Mouse (Mus musculus) ES-E14 (cell line): Measurements from ENCODE around the gene Fam83g. TPM values are rescaled to one million over a fixed set of nuclear protein-coding genes. Genes with fewer than 3 reads are reported as not detected.

Source experiments
- DNase-seq: peaks from one replicate; pipeline ENCODE4 v3.0.0-alpha.2; 2013; ENCODE audit warnings: low read depth, low spot score
- H3K27ac ChIP-seq: 2 replicates; pipeline ENCODE4 v1.5.1; 2012; ENCODE audit warnings: low read depth, mild to moderate bottlenecking, low read length, moderate library complexity, mixed read lengths; ENCODE audit not compliant: poor library complexity, insufficient read depth, severe bottlenecking
- H3K36me3 ChIP-seq: 2 replicates; pipeline ENCODE4 v1.6.1; 2012; ENCODE audit warnings: mild to moderate bottlenecking, low read length, moderate library complexity, mixed read lengths; ENCODE audit not compliant: control insufficient read depth, poor library complexity, insufficient read depth, severe bottlenecking
- H3K4me1 ChIP-seq, 2 experiments: fragments of 150-350 bp in 1 of 2; sonication (generic) in 1 of 2; 2 replicates each; pipeline ENCODE4 v1.6.1; 2012; ENCODE audit warnings: low read length in 2 of 2, mild to moderate bottlenecking in 1 of 2, mixed read lengths in 1 of 2; ENCODE audit not compliant: control insufficient read depth in 2 of 2, insufficient read depth in 2 of 2, poor library complexity in 1 of 2
- H3K4me3 ChIP-seq, 2 experiments: fragments of 150-350 bp in 1 of 2; sonication (generic) in 1 of 2; 2 replicates each; pipeline ENCODE4 v1.5.1; 2012; ENCODE audit warnings: low read length in 2 of 2, low read depth in 1 of 2, mild to moderate bottlenecking in 1 of 2, mixed read lengths in 1 of 2; ENCODE audit not compliant: insufficient read depth in 1 of 2, poor library complexity in 1 of 2, severe bottlenecking in 1 of 2
- H3K9ac ChIP-seq: 2 replicates; pipeline ENCODE4 v1.6.1; 2012; ENCODE audit warnings: low read depth, mild to moderate bottlenecking, low read length, mixed read lengths; ENCODE audit not compliant: poor library complexity, insufficient read depth, severe bottlenecking
- H3K9me3 ChIP-seq: fragments of 150-350 bp; sonication (generic); 2 replicates; pipeline ENCODE4 v1.6.1; 2012; ENCODE audit warnings: low read depth, mild to moderate bottlenecking, low read length; ENCODE audit not compliant: control insufficient read depth, insufficient read depth
- CHD2 ChIP-seq: IDR thresholded peaks from 2 replicates; pipeline ENCODE4 v1.6.1; 2014; ENCODE audit warnings: mild to moderate bottlenecking, low read depth, low read length, inconsistent platforms
- HCFC1 ChIP-seq: IDR thresholded peaks from 2 replicates; pipeline ENCODE4 v1.6.1; 2012; ENCODE audit warnings: low read length, inconsistent platforms, borderline replicate concordance; ENCODE audit not compliant: insufficient read depth
- MAFK ChIP-seq: IDR thresholded peaks from 2 replicates; pipeline ENCODE4 v1.6.1; 2014; ENCODE audit warnings: mild to moderate bottlenecking, low read depth, low read length, inconsistent platforms; ENCODE audit not compliant: insufficient read depth
- ZC3H11A ChIP-seq: IDR thresholded peaks from 2 replicates; pipeline ENCODE4 v1.6.1; 2012; ENCODE audit warnings: low read depth, mild to moderate bottlenecking, inconsistent platforms, low read length, borderline replicate concordance
- ZNF384 ChIP-seq: IDR thresholded peaks from 2 replicates; pipeline ENCODE4 v1.6.1; 2012; ENCODE audit warnings: low read depth, low read length, inconsistent platforms
- in situ Hi-C, 2 experiments: fragments of 600-800 bp; cut with MboI; formaldehyde crosslinking; loops; one replicate each; pipeline ENCODE4 v1.15.1; 2025; ENCODE audit warnings: low sequenced_read_pairs in 2 of 2, inconsistent platforms in 1 of 2; ENCODE audit not compliant: unreplicated experiment in 2 of 2
- total RNA-seq: library from RNA; depleted of rRNA; stranded (reverse); fragments of 300-350 nt; gene quantifications from 2 replicates; pipeline ENCODE4 v1.2.3, GENCODE M21; 2012

Fam83g gene
- total RNA-seq, 1 experiment: 9.4 TPM

- TF ChIP-seq HCFC1 (no peak), CHD2 (no peak), ZNF384 (no peak), MAFK (no peak), ZC3H11A (no peak)
- no peaks in the 10 kb centered on the region for H3K4me1 ChIP-seq
- no peak overlapping the region for H3K4me3 ChIP-seq
- DNase-seq: no peak
- no peak overlapping the region for H3K27ac ChIP-seq
- no peaks in the 10 kb centered on the region for H3K36me3 ChIP-seq
- H3K9me3 ChIP-seq: no peaks in the 10 kb centered on the region
- in situ Hi-C loops: no loop called here
- no peak overlapping the region for H3K9ac ChIP-seq
These were observed 30.3 kb upstream of the Fam83g start for GRCm38 (mm10) chr11:61653568-61653967.

DNA sequence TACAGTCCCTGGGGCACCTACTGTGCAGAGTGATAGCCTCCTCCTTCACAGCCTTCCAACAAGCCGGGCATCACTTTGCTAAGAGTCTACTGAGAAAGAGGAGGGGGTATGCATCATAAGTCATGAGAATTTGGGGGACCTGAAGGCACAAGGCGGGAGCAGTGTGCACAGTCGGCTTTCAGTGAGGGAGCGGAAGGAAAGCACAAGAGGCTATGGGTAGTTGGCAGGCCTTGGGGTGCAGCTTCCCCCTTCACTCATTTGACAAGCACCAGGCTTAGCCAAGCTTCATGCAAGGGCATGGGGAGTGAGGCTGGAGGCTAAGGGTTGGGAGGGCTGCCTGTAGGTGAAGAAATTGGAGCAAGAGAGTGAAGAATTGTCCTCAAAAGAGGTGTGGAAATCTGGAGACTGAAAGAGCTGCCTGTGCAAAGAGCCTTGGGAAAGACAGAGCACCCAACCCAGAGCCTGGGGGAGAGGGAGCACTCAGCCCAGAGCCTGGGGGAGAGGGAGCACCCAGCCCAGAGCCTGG lies 29.0 kb upstream of the Fam83g start:
- in situ Hi-C loops: no loop called here
- no peaks in the 10 kb centered on the region for H3K9me3 ChIP-seq
- no peak overlapping the region for H3K4me3 ChIP-seq
- H3K9ac ChIP-seq: no peak overlapping the region
- H3K36me3 ChIP-seq: no peaks in the 10 kb centered on the region; the same call in 1 of the 2 replicates
- peaks cover 0 to 5% of the 10 kb centered on the region in 2 experiments; a peak in 1 of 4 replicates for H3K4me1 ChIP-seq
- H3K27ac ChIP-seq: no peak overlapping the region
- no peak for DNase-seq
- TF ChIP-seq MAFK (no peak), ZC3H11A (no peak), ZNF384 (no peak), CHD2 (no peak), HCFC1 (no peak)

DNA sequence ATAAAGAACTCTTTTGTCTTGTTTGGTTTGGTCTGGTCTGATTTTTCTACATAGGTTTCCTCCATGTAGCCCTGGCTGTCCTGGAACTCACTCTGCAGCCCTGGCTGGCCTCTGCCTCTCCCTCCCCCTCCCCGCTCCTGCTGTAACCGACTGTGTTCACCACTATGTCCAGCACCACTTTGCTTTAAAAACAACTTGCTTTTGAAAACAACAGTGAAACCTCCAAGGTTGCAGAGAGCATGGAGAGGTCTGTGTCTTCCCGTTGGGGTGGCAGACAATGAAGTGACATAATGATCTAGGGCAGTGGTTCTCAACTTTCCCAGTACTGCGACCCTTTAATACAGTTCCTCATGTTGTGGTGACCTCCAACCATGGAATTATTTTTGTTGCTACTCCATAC lies 28.2 kb upstream of the Fam83g start:
- TF ChIP-seq CHD2 (no peak), ZC3H11A (no peak)
- H3K27ac ChIP-seq: no peak overlapping the region
- no peaks in the 10 kb centered on the region; the same call in 1 of the 2 replicates for H3K36me3 ChIP-seq
- H3K9ac ChIP-seq: no peak overlapping the region
- DNase-seq: no peak
- no peak overlapping the region for H3K4me3 ChIP-seq
- peaks cover 0 to 5% of the 10 kb centered on the region in 2 experiments; a peak in 1 of 4 replicates for H3K4me1 ChIP-seq
- H3K9me3 ChIP-seq: no peaks in the 10 kb centered on the region
- in situ Hi-C loops: no loop called here

DNA sequence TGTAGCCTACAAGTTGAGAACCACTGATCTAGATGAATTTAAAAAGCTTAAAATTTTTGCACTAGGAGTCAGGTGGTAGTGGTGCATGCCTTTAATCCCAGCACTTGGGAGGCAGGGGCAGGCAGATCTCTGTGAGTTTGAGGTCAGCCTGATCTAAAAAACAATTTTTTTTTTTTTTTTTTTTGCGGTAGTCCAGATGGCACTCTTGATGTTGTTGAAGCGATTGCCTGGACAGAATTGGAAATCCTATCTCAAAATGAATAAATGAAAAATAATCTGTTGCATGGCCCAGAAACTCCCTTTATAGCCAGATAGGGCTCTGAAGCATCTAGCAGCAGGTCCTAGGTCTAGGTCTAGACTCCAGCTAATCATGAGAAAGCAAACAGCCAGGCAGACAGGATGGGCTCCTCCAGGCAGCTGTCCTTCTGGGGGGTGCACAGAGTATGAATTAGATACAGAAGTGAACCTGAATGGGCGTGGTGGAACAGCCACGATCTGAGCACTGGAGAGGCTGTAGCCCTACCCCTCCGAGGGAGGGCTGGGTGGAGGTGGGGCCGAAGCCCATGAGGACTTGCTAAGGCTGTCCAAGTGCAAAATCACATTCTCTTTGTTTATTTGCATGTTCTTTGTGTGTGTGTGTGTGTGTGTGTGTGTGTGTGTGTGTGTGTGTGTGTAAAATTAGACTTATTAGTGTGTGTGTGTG lies 27.6 kb upstream of the Fam83g start:
- no peaks in the 10 kb centered on the region; the same call in 1 of the 2 replicates for H3K36me3 ChIP-seq
- H3K9me3 ChIP-seq: no peaks in the 10 kb centered on the region
- TF ChIP-seq ZC3H11A (no peak), ZNF384 (no peak), MAFK (no peak), CHD2 (no peak), HCFC1 (no peak)
- H3K4me3 ChIP-seq: no peak overlapping the region
- no peak for DNase-seq
- no peak overlapping the region for H3K9ac ChIP-seq
- H3K4me1 ChIP-seq: peaks cover 0 to 5% of the 10 kb centered on the region in 2 experiments; a peak in 1 of 4 replicates
- in situ Hi-C loops: no loop called here
- H3K27ac ChIP-seq: no peak overlapping the region
